Mouse (Mus musculus) CH12.LX (cell line): Measurements from ENCODE around the gene Cul9.

ENCODE experiments used
- BHLHE40 ChIP-seq: IDR thresholded peaks from 2 replicates; pipeline ENCODE4 v1.6.1; 2011; ENCODE audit warnings: mild to moderate bottlenecking, low read depth, low read length, improper control_type of control experiment
- CHD1 ChIP-seq: IDR thresholded peaks from 2 replicates; pipeline ENCODE4 v1.6.1; 2012; ENCODE audit warnings: low read depth, low read length, improper control_type of control experiment, inconsistent platforms
- CHD2 ChIP-seq: IDR thresholded peaks from 2 replicates; pipeline ENCODE4 v1.6.1; 2011; ENCODE audit warnings: low read length, improper control_type of control experiment
- CTCF ChIP-seq, 2 experiments: IDR thresholded peaks in 1 of 2; conservative IDR thresholded peaks in 1 of 2; 2 replicates each; pipeline ENCODE4 v1.5.1; 2011 to 2012; ENCODE audit warnings: low read depth in 2 of 2, low read length in 2 of 2, improper control_type of control experiment in 1 of 2, inconsistent platforms in 1 of 2, mild to moderate bottlenecking in 1 of 2, moderate library complexity in 1 of 2
- IRF4 ChIP-seq: IDR thresholded peaks from 2 replicates; pipeline ENCODE4 v1.6.1; 2014; ENCODE audit warnings: low read depth, mild to moderate bottlenecking, inconsistent platforms, low read length, improper control_type of control experiment
- MAFK ChIP-seq: IDR thresholded peaks from 2 replicates; pipeline ENCODE4 v1.6.1; 2011; ENCODE audit warnings: low read length, improper control_type of control experiment; ENCODE audit not compliant: insufficient replicate concordance
- MXI1 ChIP-seq: IDR thresholded peaks from 2 replicates; pipeline ENCODE4 v1.6.1; 2011; ENCODE audit warnings: mild to moderate bottlenecking, low read depth, low read length, improper control_type of control experiment
- NELFE ChIP-seq: IDR thresholded peaks from 2 replicates; pipeline ENCODE4 v1.6.1; 2011; ENCODE audit warnings: low read depth, low read length, improper control_type of control experiment
- POLR2A ChIP-seq: IDR thresholded peaks from 2 replicates; pipeline ENCODE4 v1.6.1; 2011; ENCODE audit warnings: low read depth, mild to moderate bottlenecking, improper control_type of control experiment, low read length
- TCF12 ChIP-seq: IDR thresholded peaks from 2 replicates; pipeline ENCODE4 v1.6.1; 2014; ENCODE audit warnings: low read depth, mild to moderate bottlenecking, inconsistent platforms, low read length, improper control_type of control experiment
- USF1 ChIP-seq: IDR thresholded peaks from 2 replicates; pipeline ENCODE4 v1.6.1; 2014; ENCODE audit warnings: low read depth, mild to moderate bottlenecking, inconsistent platforms, low read length, improper control_type of control experiment
- USF2 ChIP-seq: conservative IDR thresholded peaks from 2 replicates; pipeline ENCODE4 v1.6.1; 2011; ENCODE audit warnings: low read depth, low read length, improper control_type of control experiment
- ZKSCAN1 ChIP-seq: IDR thresholded peaks from 2 replicates; pipeline ENCODE4 v1.6.1; 2012; ENCODE audit warnings: low read depth, inconsistent platforms, low read length, improper control_type of control experiment, borderline replicate concordance

DNA sequence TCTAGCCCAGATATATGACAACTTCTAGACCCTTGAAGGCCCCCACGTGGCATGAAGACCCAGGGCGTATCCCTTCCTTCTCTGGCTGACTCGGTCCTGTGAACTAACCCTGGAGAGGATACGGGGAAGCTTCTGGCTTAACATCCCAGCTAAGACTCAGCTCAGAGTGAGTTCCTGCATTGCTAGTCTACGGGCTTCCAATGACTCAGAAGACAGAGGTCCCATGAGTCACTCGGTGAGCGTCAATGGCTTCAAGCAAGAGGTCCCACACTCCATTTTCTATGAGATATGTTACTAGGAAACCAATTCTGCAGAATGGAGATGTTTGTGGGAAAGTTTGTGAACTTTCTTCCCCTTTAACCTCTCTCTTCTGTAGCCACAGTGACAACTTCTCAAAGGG lies 28.3 kb upstream of the Cul9 start:
- TF ChIP-seq POLR2A (no peak), MAFK (no peak), BHLHE40 (no peak), USF1 (no peak), CHD2 (no peak), CTCF (conservative IDR thresholded peaks at IDR 0.05 in 1 of 2, IDR thresholded peaks at IDR 0.05 in 1 of 2; ENCODE audit: low read depth in 2 of 2, low read length in 2 of 2) (no peak), IRF4 (no peak), TCF12 (no peak), USF2 (no peak), MXI1 (no peak), NELFE (no peak), CHD1 (no peak), ZKSCAN1 (no peak)
